Mouse (Mus musculus) olfactory bulb, adult 2 months (tissue): ENCODE results near the gene Saa2. TPM values are rescaled to one million over a fixed set of nuclear protein-coding genes. Genes with fewer than 3 reads are reported as not detected.

Experiments used
- H3K27ac ChIP-seq: fragments of 200-500 bp; 2 replicates; pipeline ENCODE4 v1.5.1; 2012; ENCODE audit warnings: low read depth, low read length; ENCODE audit not compliant: insufficient read depth
- H3K4me1 ChIP-seq: fragments of 200-500 bp; 2 replicates; pipeline ENCODE4 v1.6.1; 2012; ENCODE audit warnings: low read length; ENCODE audit not compliant: control insufficient read depth, insufficient read depth
- H3K4me3 ChIP-seq: fragments of 200-500 bp; 2 replicates; pipeline ENCODE4 v1.5.1; 2012; ENCODE audit warnings: mild to moderate bottlenecking, low read depth, low read length, moderate library complexity; ENCODE audit not compliant: insufficient read depth
- CTCF ChIP-seq: fragments of 200-500 bp; IDR thresholded peaks from 2 replicates; pipeline ENCODE4 v1.5.1; 2012; ENCODE audit warnings: low read depth, mild to moderate bottlenecking, low read length, moderate library complexity; ENCODE audit not compliant: insufficient read depth
- POLR2A ChIP-seq: fragments of 200-500 bp; IDR thresholded peaks from 2 replicates; pipeline ENCODE4 v1.6.1; 2012; ENCODE audit warnings: mild to moderate bottlenecking, low read depth, low read length, moderate library complexity; ENCODE audit not compliant: insufficient read depth
- WGBS: fragments of 180-500 bp; shearing (Covaris S2); methylation state at CpG from one replicate; pipeline ENCODE4 v1.1.7; 2018; 5-methylcytosine and 5-hydroxymethylcytosine counted together
- polyA plus RNA-seq: library from polyadenylated mRNA; stranded (reverse); fragments of >200 nt; gene quantifications from 2 replicates; pipeline ENCODE4 v1.2.4, GENCODE M21; 2012; ENCODE audit warnings: low replicate concordance; ENCODE audit not compliant: missing spikeins, insufficient read depth, insufficient read length

Saa2 gene
- polyA plus RNA-seq, 1 experiment = not detected

DNA sequence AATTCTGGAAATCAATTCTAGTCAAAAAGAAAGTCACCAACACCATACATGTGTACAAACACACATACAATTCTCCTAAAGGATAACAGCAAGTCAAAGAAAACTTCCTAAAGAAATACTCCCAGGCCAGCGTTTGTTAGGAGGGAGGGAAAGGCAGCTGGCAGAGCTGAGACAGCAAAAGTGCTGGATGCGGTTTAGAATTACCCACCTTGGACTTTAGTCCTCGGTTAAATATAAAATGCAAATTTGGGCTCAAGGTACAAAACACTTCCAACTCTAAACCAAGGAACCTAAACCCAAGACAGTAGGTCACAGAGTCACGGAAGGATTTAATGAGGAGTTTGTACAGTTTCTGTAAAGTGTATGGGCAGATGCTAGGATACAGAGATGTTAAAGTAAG is 42.3 kb downstream of the Saa2 start:
- TF ChIP-seq POLR2A = no peak
- no peak for TF ChIP-seq CTCF
- H3K27ac ChIP-seq = no peak overlapping the region
- H3K4me1 ChIP-seq = peaks cover 2% of the 10 kb centered on the region; the same call in 1 of the 2 replicates
- WGBS = 84% methylated on average over 4 of the region's 4 CpGs
- H3K4me3 ChIP-seq = no peak overlapping the region

DNA sequence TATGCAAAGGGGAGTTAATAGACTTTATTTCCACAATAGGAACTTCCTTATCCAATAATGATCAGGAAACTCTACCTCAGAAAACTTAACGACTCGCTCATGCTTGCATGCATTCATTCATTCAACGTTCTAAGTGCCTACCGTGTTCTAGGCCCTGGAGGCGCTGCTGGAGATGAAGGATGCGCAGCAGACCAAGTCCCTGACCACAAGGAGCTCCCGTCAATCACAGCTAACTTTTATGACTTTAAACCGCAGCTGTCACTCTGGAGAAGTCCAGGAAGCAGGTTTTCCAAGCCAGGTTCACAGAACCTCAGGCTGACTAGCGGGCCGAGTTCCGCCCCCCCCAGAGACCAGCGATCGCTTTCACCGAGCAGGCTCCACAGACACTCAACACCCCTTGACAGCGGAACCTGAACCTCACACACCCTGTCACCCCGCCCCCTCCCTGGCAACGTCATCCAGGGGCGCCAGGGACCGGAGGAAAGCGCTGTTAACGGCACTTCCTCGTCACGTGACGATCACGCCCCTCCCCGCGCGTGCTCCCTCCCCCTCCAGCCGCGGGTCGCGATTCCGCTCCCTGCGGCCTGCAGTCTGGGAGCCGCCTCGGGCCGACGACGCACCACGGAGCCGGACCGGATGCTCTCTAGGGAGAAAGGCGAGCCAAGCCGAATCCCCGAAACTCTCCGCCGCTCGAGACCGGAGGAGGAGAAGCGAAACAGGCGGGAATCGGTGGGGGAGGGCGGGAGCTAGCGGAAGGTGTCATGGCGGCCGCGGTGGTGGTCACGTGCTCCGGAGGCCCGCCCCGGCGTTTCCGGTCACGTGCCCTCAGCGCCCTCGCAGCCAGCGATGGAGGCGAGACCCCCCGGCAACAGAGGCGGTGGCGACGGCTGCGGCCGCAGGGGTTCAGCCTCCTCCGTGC is 44.0 kb downstream of the Saa2 start, which contains the start of the genes Hps5 and Gtf2h1:
Gene Hps5, minus strand, starts transcription at position 778 of the 919 bp plus-strand sequence.
Gene Gtf2h1, plus strand, starts transcription at position 817 of the 919 bp plus-strand sequence.
- Histone ChIP-seq H3K27ac (peak within 1 kb of the TSS; percentile 94), H3K4me1 (peaks cover 4% of the 10 kb centered on the region; the same call in 1 of the 2 replicates), H3K4me3 (peak within 1 kb of the TSS; percentile 68)
- under 1% methylated on average over 75 of the region's 75 CpGs for WGBS
- TF ChIP-seq CTCF (no peak), POLR2A (peak; percentile 51; the same call in 1 of the 2 replicates)

DNA sequence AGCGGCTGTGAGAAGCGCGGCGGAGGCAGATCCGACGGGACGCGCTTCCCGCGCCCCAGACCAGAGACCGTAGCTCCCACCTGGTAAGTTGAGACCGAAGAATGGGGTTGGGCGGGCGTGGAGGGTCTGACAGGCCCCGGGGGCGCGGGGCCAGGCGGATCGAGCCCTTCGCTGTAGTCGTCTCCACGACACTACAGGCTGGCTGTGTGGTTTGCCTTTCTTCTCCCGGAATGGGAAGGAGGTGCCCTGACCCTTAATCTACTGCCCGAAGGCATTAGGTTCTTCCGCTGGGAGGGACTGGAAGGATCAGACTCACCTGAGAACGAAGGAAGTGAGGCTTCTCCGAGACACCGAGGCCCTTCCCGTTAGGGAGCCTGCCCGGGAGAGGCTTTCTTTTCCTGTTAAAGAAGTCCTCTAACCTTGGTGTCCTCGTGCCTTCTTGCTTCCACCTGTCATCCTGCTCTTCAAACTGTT is 44.7 kb downstream of the Saa2 start:
- under 1% methylated on average over 31 of the region's 31 CpGs for WGBS
- no peak; the same call in 1 of the 2 replicates for TF ChIP-seq POLR2A
- TF ChIP-seq CTCF = no peak

DNA sequence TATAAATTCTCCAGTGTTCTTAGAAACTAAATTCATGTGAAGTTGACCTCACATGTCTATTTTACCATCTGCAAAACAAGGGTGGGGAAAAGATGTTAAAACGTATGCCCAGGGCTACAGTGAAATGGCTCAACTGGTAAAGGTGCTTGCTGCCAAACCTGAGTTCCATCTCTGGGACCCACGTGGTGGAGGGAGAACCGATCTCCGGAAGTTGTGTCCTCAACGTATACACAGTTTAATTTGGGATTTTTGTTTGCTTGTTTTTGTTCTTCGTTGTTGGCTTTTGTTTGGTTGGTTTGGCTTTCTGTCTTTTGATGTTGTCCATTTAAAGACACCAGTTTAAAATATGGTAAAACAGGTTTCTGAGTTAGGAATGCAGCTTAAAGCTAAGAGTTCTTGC is 45.2 kb downstream of the Saa2 start:
- Histone ChIP-seq H3K4me1 (peaks cover 4% of the 10 kb centered on the region; the same call in 1 of the 2 replicates), H3K4me3 (peak overlapping the region; percentile 33), H3K27ac (no peak overlapping the region)
- WGBS = 56% methylated on average over 6 of the region's 6 CpGs
- TF ChIP-seq POLR2A (no peak), CTCF (no peak)

More for the DNA sequence above, 44.7 kb downstream of the Saa2 start:
- H3K4me3 ChIP-seq = peak overlapping the region; percentile 68
- H3K4me1 ChIP-seq = peaks cover 4% of the 10 kb centered on the region; the same call in 1 of the 2 replicates
- no peak overlapping the region for H3K27ac ChIP-seq

Other genes with a start within 250 kb of the Saa2 start
- not detected in 2 replicates for gene Sergef, start 112.0 kb upstream of the Saa2 start, polyA plus RNA-seq
- gene Tph1, start 79.3 kb upstream of the Saa2 start, polyA plus RNA-seq = not detected in 2 replicates
- gene Saal1, start 41.1 kb upstream of the Saa2 start, polyA plus RNA-seq = not detected in 2 replicates
- gene Saa3, start 36.1 kb upstream of the Saa2 start, polyA plus RNA-seq = not detected in 2 replicates
- gene Saa4, start 19.2 kb upstream of the Saa2 start, polyA plus RNA-seq = not detected in 2 replicates
- gene Saa1, start 8.8 kb upstream of the Saa2 start, polyA plus RNA-seq = not detected in 2 replicates
- gene Hps5, start 44.3 kb downstream of the Saa2 start, polyA plus RNA-seq = not detected in 2 replicates
- not detected in 2 replicates for gene Gtf2h1, start 44.3 kb downstream of the Saa2 start, polyA plus RNA-seq
- gene Ldha, start 89.7 kb downstream of the Saa2 start, polyA plus RNA-seq = not detected in 2 replicates
- not detected in 2 replicates for gene Ldhc, start 109.4 kb downstream of the Saa2 start, polyA plus RNA-seq
- 352 and 596 TPM in 2 replicates for gene Tsg101, start 168.2 kb downstream of the Saa2 start, polyA plus RNA-seq
- gene Uevld, start 206.7 kb downstream of the Saa2 start, polyA plus RNA-seq = not detected in 2 replicates
- gene Gm9999, start 231.8 kb downstream of the Saa2 start, polyA plus RNA-seq = not detected in 2 replicates